Mouse (Mus musculus) midbrain, postnatal 0 days (tissue): ENCODE data around the gene Hoxa13. TPM values are rescaled to one million over a fixed set of nuclear protein-coding genes. Genes with fewer than 3 reads are reported as not detected.

Source experiments
- ATAC-seq: fragments of 200-750 bp; cut with Nextera tagmentation; 2 replicates; pipeline ENCODE4 v1.8.0; 2017; ENCODE audit warnings: moderate number of reproducible peaks, mild to moderate bottlenecking, moderate TSS enrichment, moderate library complexity; ENCODE audit not compliant: low FRiP score
- DNase-seq: peaks from one replicate; pipeline ENCODE4 v3.0.0-alpha.2; 2015; ENCODE audit warnings: low spot score
- H3K27ac ChIP-seq: fragments of 300-500 bp; sonication (generic); 2 replicates; pipeline ENCODE4 v1.5.1; 2014; ENCODE audit warnings: low read depth, mild to moderate bottlenecking, low read length, mixed read lengths
- H3K27me3 ChIP-seq: fragments of 300-500 bp; sonication (generic); 2 replicates; pipeline ENCODE4 v1.6.1; 2014; ENCODE audit warnings: low read length, control low read depth, mixed read lengths; ENCODE audit not compliant: insufficient read depth
- H3K36me3 ChIP-seq: fragments of 300-500 bp; sonication (generic); 2 replicates; pipeline ENCODE4 v1.6.1; 2014; ENCODE audit warnings: low read length, control low read depth, mixed read lengths; ENCODE audit not compliant: insufficient read depth
- H3K4me1 ChIP-seq: fragments of 300-500 bp; sonication (generic); 2 replicates; pipeline ENCODE4 v1.6.1; 2014; ENCODE audit warnings: mild to moderate bottlenecking, control low read depth, antibody characterized with exemption, low read length, mixed read lengths; ENCODE audit not compliant: insufficient read depth
- H3K4me2 ChIP-seq: fragments of 300-500 bp; sonication (generic); 2 replicates; pipeline ENCODE4 v1.6.1; 2014; ENCODE audit warnings: low read depth, mild to moderate bottlenecking, low read length, mixed read lengths; ENCODE audit not compliant: poor library complexity, severe bottlenecking
- H3K4me3 ChIP-seq: fragments of 300-500 bp; sonication (generic); 2 replicates; pipeline ENCODE4 v1.5.1; 2014; ENCODE audit warnings: low read depth, mild to moderate bottlenecking, low read length, moderate library complexity
- H3K9ac ChIP-seq: fragments of 300-500 bp; sonication (generic); replicated peaks from 2 replicates; pipeline ENCODE4 v1.6.1; 2014; ENCODE audit warnings: mild to moderate bottlenecking, low read length, moderate library complexity, mixed read lengths; ENCODE audit not compliant: poor library complexity, severe bottlenecking
- H3K9me3 ChIP-seq: fragments of 300-500 bp; sonication (generic); 2 replicates; pipeline ENCODE4 v1.6.1; 2016; ENCODE audit warnings: low read length, control low read depth
- CTCF ChIP-seq: IDR thresholded peaks from 2 replicates; pipeline ENCODE4 v1.5.1; 2016; ENCODE audit warnings: antibody characterized with exemption, mild to moderate bottlenecking
- WGBS: fragments of 180-500 bp; shearing (Covaris S2); extraction: QIAGEN DNeasy Blood & Tissue Kit; methylation state at CpG from one replicate; pipeline ENCODE4 v1.1.7; 2014; 5-methylcytosine and 5-hydroxymethylcytosine counted together
- polyA plus RNA-seq: library from polyadenylated mRNA; unstranded; fragments of >200 nt; fragmentation: Nextera tagmentation; extraction: Ambion mirVana; gene quantifications from 2 replicates; pipeline ENCODE4 v1.2.1, GENCODE M21; 2015
- total RNA-seq: library from RNA; depleted of rRNA; stranded (reverse); fragments of >200 nt; gene quantifications from 2 replicates; pipeline ENCODE4 v1.2.3, GENCODE M21; 2014

The Hoxa13 gene
- total and polyA plus RNA-seq, 2 experiments from 2014 or later = not detected

GRCm38 (mm10) chr6:52215771-52216535, 44.7 kb downstream of the Hoxa13 start:
- ATAC-seq (no peak), DNase-seq (no peak)
- Histone ChIP-seq H3K4me2 (no peak overlapping the region), H3K27ac (no peak overlapping the region), H3K9ac (no peak overlapping the region), H3K27me3 (peaks cover 99% of the 10 kb centered on the region), H3K4me1 (no peaks in the 10 kb centered on the region), H3K9me3 (no peaks in the 10 kb centered on the region), H3K4me3 (no peak overlapping the region), H3K36me3 (no peaks in the 10 kb centered on the region)
- TF ChIP-seq CTCF = no peak
- 3% methylated on average over 30 of the region's 30 CpGs for WGBS

- H3K36me3 ChIP-seq = no peaks in the 10 kb centered on the region
- no peak for TF ChIP-seq CTCF
- DNase-seq = no peak
- H3K27ac ChIP-seq = no peak overlapping the region
- H3K4me3 ChIP-seq = no peak overlapping the region
- 4% methylated on average over 3 of the region's 3 CpGs for WGBS
- H3K9ac ChIP-seq = no peak overlapping the region
- peaks cover 97% of the 10 kb centered on the region for H3K27me3 ChIP-seq
- H3K4me2 ChIP-seq = no peak overlapping the region
- no peaks in the 10 kb centered on the region for H3K4me1 ChIP-seq
- ATAC-seq = no peak
- H3K9me3 ChIP-seq = no peaks in the 10 kb centered on the region
Measured at GRCm38 (mm10) chr6:52215070-52215469, 45.6 kb downstream of the Hoxa13 start.

- Histone ChIP-seq H3K36me3 (no peaks in the 10 kb centered on the region), H3K9me3 (no peaks in the 10 kb centered on the region), H3K4me1 (no peaks in the 10 kb centered on the region), H3K4me2 (no peak overlapping the region), H3K27ac (no peak overlapping the region), H3K9ac (no peak overlapping the region), H3K27me3 (peaks cover 97% of the 10 kb centered on the region), H3K4me3 (no peak overlapping the region)
- no peak for TF ChIP-seq CTCF
- 15% methylated on average over 5 of the region's 5 CpGs for WGBS
- no peak for ATAC-seq
- no peak for DNase-seq
Measured at GRCm38 (mm10) chr6:52214271-52214670, 46.4 kb downstream of the Hoxa13 start.

- H3K27ac ChIP-seq = no peak within 1 kb of the TSS
- no peaks in the 10 kb centered on the region for H3K9me3 ChIP-seq
- no peak within 1 kb of the TSS for H3K4me3 ChIP-seq
- no peak for ATAC-seq
- H3K36me3 ChIP-seq = no peaks in the 10 kb centered on the region
- H3K9ac ChIP-seq = no peak within 1 kb of the TSS
- peaks cover 97% of the 10 kb centered on the region for H3K27me3 ChIP-seq
- WGBS = 3% methylated on average over 38 of the region's 38 CpGs
- no peak within 1 kb of the TSS for H3K4me2 ChIP-seq
- no peaks in the 10 kb centered on the region for H3K4me1 ChIP-seq
- TF ChIP-seq CTCF = no peak
- DNase-seq = no peak
Measured at GRCm38 (mm10) chr6:52213119-52213986, 47.3 kb downstream of the Hoxa13 start, which contains the start of the genes Hoxa3 and Gm28308. Hoxa3 (minus strand) TSS chr6:52213336. Gm28308 (minus strand) TSS chr6:52213339.

- H3K36me3 ChIP-seq = no peaks in the 10 kb centered on the region
Measured at GRCm38 (mm10) chr6:52212556-52213118, 48.0 kb downstream of the Hoxa13 start.

More at GRCm38 (mm10) chr6:52212556-52213118, 48.0 kb downstream of the Hoxa13 start:
- ATAC-seq (no peak), DNase-seq (no peak)
- no peak for TF ChIP-seq CTCF
- Histone ChIP-seq H3K9me3 (no peaks in the 10 kb centered on the region), H3K4me1 (no peaks in the 10 kb centered on the region), H3K27me3 (peaks cover 96% of the 10 kb centered on the region), H3K4me3 (no peak overlapping the region), H3K9ac (no peak overlapping the region), H3K4me2 (no peak overlapping the region), H3K27ac (no peak overlapping the region)
- WGBS = under 1% methylated on average over 22 of the region's 22 CpGs
